Mouse (Mus musculus): ENCODE measurements at regions not wholly inside any gene's neighbourhood (a gene's known extent, or its start where the extent isn't known, plus 50 kb on each side); places are given as distances from the start of the nearest gene placed in this dataset.

- Histone ChIP-seq H3K4me3 (ENCODE audit: insufficient read depth in 1 of 2, low read depth in 2 of 2, low read length in 2 of 2) (no peak overlapping the region), H3K27me3 (ENCODE audit: control insufficient read depth, insufficient read depth, low read length) (no peaks in the 10 kb centered on the region), H3K4me1 (replicated peaks; ENCODE audit: control insufficient read depth in 2 of 2, insufficient read depth in 2 of 2, low read length in 1 of 2) (no peaks in the 10 kb centered on the region), H3K9ac (replicated peaks) (no peak overlapping the region), H3K36me3 (replicated peaks; ENCODE audit: control insufficient read depth, insufficient read depth, low read depth) (no peaks in the 10 kb centered on the region), H3K9me3 (ENCODE audit: control insufficient read depth, low read length) (no peaks in the 10 kb centered on the region), H3K4me2 (ENCODE audit: low read depth) (no peak overlapping the region), H3K27ac (no peak overlapping the region)
- 65% methylated on average over 8 of the region's 8 CpGs for WGBS (ENCODE audit: insufficient replicate concordance)
- DNase-seq (ENCODE audit: low read depth in 3 of 3, low spot score in 3 of 3) (no peak), ATAC-seq (ENCODE audit: insufficient read depth) (no peak)
- no peak for TF ChIP-seq CTCF (IDR thresholded peaks at IDR 0.05; ENCODE audit: low read depth)
- TF ChIP-seq EP300 (IDR thresholded peaks at IDR 0.05; ENCODE audit: low read depth): no peak
Measured at GRCm38 (mm10) chr12:15218504-15218903, 598.2 kb downstream of the Trib2 start.

DNA sequence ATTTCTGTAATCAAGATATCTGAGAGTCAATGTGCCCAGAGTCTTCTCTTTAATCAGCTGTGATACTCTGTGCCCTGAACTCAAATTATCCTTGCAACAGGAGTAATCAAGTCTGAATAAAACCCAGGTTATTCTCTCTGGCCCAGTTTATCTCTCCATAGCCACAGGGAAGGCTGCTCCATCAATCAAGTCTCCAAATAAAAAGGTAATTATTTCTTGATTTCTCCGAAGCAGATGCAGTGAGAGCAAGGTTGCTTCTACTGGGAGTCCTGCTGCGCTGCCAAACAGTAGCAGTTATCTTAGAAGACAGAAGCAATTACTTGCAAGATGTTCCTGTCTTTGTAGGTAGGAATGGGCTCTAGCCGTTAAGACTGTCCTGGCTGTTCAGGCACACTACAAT, 600.5 kb downstream of the Trib2 start:
- no peaks in the 10 kb centered on the region for H3K36me3 ChIP-seq (replicated peaks; ENCODE audit: control insufficient read depth, insufficient read depth, low read depth)
- no peak overlapping the region for H3K4me2 ChIP-seq (ENCODE audit: low read depth)
- TF ChIP-seq EP300 (IDR thresholded peaks at IDR 0.05; ENCODE audit: low read depth): no peak
- no peak overlapping the region for H3K4me3 ChIP-seq (ENCODE audit: insufficient read depth in 1 of 2, low read depth in 2 of 2, low read length in 2 of 2)
- H3K4me1 ChIP-seq (replicated peaks; ENCODE audit: control insufficient read depth in 2 of 2, insufficient read depth in 2 of 2, low read length in 1 of 2): no peaks in the 10 kb centered on the region
- 50% methylated on average over 3 of the region's 3 CpGs for WGBS (ENCODE audit: insufficient replicate concordance)
- no peak for DNase-seq (ENCODE audit: low read depth in 3 of 3, low spot score in 3 of 3)
- no peak overlapping the region for H3K9ac ChIP-seq (replicated peaks)
- ATAC-seq (ENCODE audit: insufficient read depth): no peak
- H3K27ac ChIP-seq: no peak overlapping the region
- H3K27me3 ChIP-seq (ENCODE audit: control insufficient read depth, insufficient read depth, low read length): no peaks in the 10 kb centered on the region
- no peaks in the 10 kb centered on the region for H3K9me3 ChIP-seq (ENCODE audit: control insufficient read depth, low read length)

- H3K9me3 ChIP-seq (ENCODE audit: control insufficient read depth, low read length): no peaks in the 10 kb centered on the region
- ATAC-seq (ENCODE audit: insufficient read depth) (no peak), DNase-seq (ENCODE audit: low read depth in 3 of 3, low spot score in 3 of 3) (no peak)
- WGBS (ENCODE audit: insufficient replicate concordance): 51% methylated on average over 6 of the region's 6 CpGs
- H3K9ac ChIP-seq (replicated peaks): no peak overlapping the region
- H3K36me3 ChIP-seq (replicated peaks; ENCODE audit: control insufficient read depth, insufficient read depth, low read depth): no peaks in the 10 kb centered on the region
- no peak overlapping the region for H3K27ac ChIP-seq
- no peaks in the 10 kb centered on the region for H3K27me3 ChIP-seq (ENCODE audit: control insufficient read depth, insufficient read depth, low read length)
- TF ChIP-seq EP300 (IDR thresholded peaks at IDR 0.05; ENCODE audit: low read depth) (no peak), CTCF (IDR thresholded peaks at IDR 0.05; ENCODE audit: low read depth) (no peak)
- H3K4me1 ChIP-seq (replicated peaks; ENCODE audit: control insufficient read depth in 2 of 2, insufficient read depth in 2 of 2, low read length in 1 of 2): no peaks in the 10 kb centered on the region
- no peak overlapping the region for H3K4me3 ChIP-seq (ENCODE audit: insufficient read depth in 1 of 2, low read depth in 2 of 2, low read length in 2 of 2)
- H3K4me2 ChIP-seq (ENCODE audit: low read depth): no peak overlapping the region
Measured at GRCm38 (mm10) chr12:15174411-15175041, 642.2 kb downstream of the Trib2 start.

DNA sequence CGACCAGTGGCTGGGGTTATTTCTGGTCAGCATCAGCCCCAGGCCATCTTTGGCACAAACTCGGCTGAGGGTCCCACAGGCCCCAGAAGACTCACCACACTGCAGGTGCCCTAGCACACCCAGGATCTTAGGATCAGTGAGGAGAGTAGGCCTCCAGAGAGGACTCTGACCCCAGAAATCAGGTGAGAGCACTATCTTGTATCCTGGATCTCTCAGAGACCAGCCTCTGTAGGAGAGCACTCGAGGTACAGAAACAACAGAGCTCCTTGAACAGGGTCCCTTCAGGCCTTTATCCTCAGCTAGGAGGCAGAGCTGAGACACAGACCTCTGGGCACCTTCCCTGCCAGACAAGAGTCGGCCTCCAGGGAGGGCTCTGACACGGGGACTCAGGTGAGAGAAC, 654.1 kb downstream of the Trib2 start:
- TF ChIP-seq CTCF (IDR thresholded peaks at IDR 0.05; ENCODE audit: low read depth): no peak
- TF ChIP-seq EP300 (IDR thresholded peaks at IDR 0.05; ENCODE audit: low read depth): no peak
- ATAC-seq (ENCODE audit: insufficient read depth) (no peak), DNase-seq (ENCODE audit: low read depth in 3 of 3, low spot score in 3 of 3) (no peak)
- Histone ChIP-seq H3K4me2 (ENCODE audit: low read depth) (no peak overlapping the region), H3K27me3 (ENCODE audit: control insufficient read depth, insufficient read depth, low read length) (no peaks in the 10 kb centered on the region), H3K9ac (replicated peaks) (no peak overlapping the region), H3K9me3 (ENCODE audit: control insufficient read depth, low read length) (no peaks in the 10 kb centered on the region), H3K27ac (no peak overlapping the region), H3K36me3 (replicated peaks; ENCODE audit: control insufficient read depth, insufficient read depth, low read depth) (no peaks in the 10 kb centered on the region), H3K4me3 (ENCODE audit: insufficient read depth in 1 of 2, low read depth in 2 of 2, low read length in 2 of 2) (no peak overlapping the region), H3K4me1 (replicated peaks; ENCODE audit: control insufficient read depth in 2 of 2, insufficient read depth in 2 of 2, low read length in 1 of 2) (no peaks in the 10 kb centered on the region)
- 56% methylated on average over 5 of the region's 5 CpGs for WGBS (ENCODE audit: insufficient replicate concordance)

- Histone ChIP-seq H3K4me1 (replicated peaks; ENCODE audit: control insufficient read depth in 2 of 2, insufficient read depth in 2 of 2, low read length in 1 of 2) (no peaks in the 10 kb centered on the region), H3K4me2 (ENCODE audit: low read depth) (no peak overlapping the region), H3K9ac (replicated peaks) (no peak overlapping the region), H3K9me3 (ENCODE audit: control insufficient read depth, low read length) (no peaks in the 10 kb centered on the region), H3K27me3 (ENCODE audit: control insufficient read depth, insufficient read depth, low read length) (no peaks in the 10 kb centered on the region), H3K27ac (no peak overlapping the region), H3K36me3 (replicated peaks; ENCODE audit: control insufficient read depth, insufficient read depth, low read depth) (no peaks in the 10 kb centered on the region), H3K4me3 (ENCODE audit: insufficient read depth in 1 of 2, low read depth in 2 of 2, low read length in 2 of 2) (no peak overlapping the region)
- 48% methylated on average over 3 of the region's 3 CpGs for WGBS (ENCODE audit: insufficient replicate concordance)
- ATAC-seq (ENCODE audit: insufficient read depth): no peak
- no peak for TF ChIP-seq EP300 (IDR thresholded peaks at IDR 0.05; ENCODE audit: low read depth)
- TF ChIP-seq CTCF (IDR thresholded peaks at IDR 0.05; ENCODE audit: low read depth): no peak
- DNase-seq (ENCODE audit: low read depth in 3 of 3, low spot score in 3 of 3): no peak
Measured at GRCm38 (mm10) chr12:15161864-15162263, 654.9 kb downstream of the Trib2 start.

All from liver, embryonic 14.5 days (tissue).